Mouse (Mus musculus) ES-Bruce4 (cell line): ENCODE data around the gene Sfxn5.

Experiments
- EP300 ChIP-seq: IDR thresholded peaks from 2 replicates; pipeline ENCODE4 v1.6.1; 2011; ENCODE audit warnings: low read depth, low read length; ENCODE audit not compliant: insufficient read depth
- POLR2A ChIP-seq: IDR thresholded peaks from one replicate; pipeline ENCODE4 v1.8.1; 2011; ENCODE audit warnings: low read length; ENCODE audit not compliant: insufficient read depth

DNA sequence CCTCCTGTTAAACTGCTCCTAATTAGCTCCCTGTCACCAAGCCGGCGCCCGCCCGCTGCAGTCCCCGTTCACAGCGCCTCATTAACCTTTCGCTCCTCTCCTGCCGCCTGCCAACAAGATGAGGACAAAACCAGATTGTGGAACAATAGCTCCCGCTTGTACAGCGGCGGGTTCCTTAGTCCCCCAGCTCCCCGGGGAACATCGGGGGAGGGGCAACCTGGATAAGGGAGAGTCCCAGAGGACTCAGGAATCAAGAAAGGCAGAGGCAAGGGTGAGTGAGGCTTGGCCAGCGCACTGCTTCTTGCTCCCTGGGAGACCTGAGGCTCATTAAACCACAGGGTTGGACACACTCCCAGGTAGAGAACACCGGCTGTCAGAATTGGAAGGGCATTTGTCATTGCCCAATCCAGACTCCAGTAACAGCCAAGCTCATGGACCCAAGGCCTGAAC, 108.8 kb downstream of the Sfxn5 start:
- no peak for TF ChIP-seq POLR2A
- TF ChIP-seq EP300: peak; percentile 61; the same call in 1 of the 2 replicates
